Mouse (Mus musculus) erythroblast, embryonic 14.5 days (primary cell): ENCODE results near the gene Dctn1. TPM values are rescaled to one million over a fixed set of nuclear protein-coding genes. Genes with fewer than 3 reads are reported as not detected.

ENCODE experiments used
- H3K27me3 ChIP-seq: 2 replicates; pipeline ENCODE4 v1.6.1; 2012; ENCODE audit warnings: inconsistent platforms; ENCODE audit not compliant: control insufficient read depth
- H3K36me3 ChIP-seq: 2 replicates; pipeline ENCODE4 v1.6.1; 2012; ENCODE audit warnings: mild to moderate bottlenecking, inconsistent platforms; ENCODE audit not compliant: control insufficient read depth
- H3K4me1 ChIP-seq: 2 replicates; pipeline ENCODE4 v1.6.1; 2012; ENCODE audit warnings: inconsistent platforms; ENCODE audit not compliant: control insufficient read depth
- H3K4me3 ChIP-seq: replicated peaks from 2 replicates; pipeline ENCODE3; 2012; ENCODE audit warnings: moderate library complexity, mild to moderate bottlenecking, inconsistent platforms
- H3K9me3 ChIP-seq: 2 replicates; pipeline ENCODE4 v1.6.1; 2012; ENCODE audit warnings: low read length, inconsistent platforms, mixed read lengths; ENCODE audit not compliant: control insufficient read depth
- GATA1 ChIP-seq: IDR thresholded peaks from 2 replicates; pipeline ENCODE4 v1.6.1; 2012; ENCODE audit warnings: low read length, inconsistent platforms, mixed read lengths
- TAL1 ChIP-seq: IDR thresholded peaks from 3 replicates; pipeline ENCODE4 v1.6.1; 2012; ENCODE audit warnings: low read length, inconsistent platforms, mixed read lengths
- polyA plus RNA-seq: library from polyadenylated mRNA; stranded (reverse); fragments of >175 nt; gene quantifications from 2 replicates; pipeline ENCODE4 v1.2.3, GENCODE M21; 2012

The Dctn1 gene
- polyA plus RNA-seq, 1 experiment: 36.9 TPM

DNA sequence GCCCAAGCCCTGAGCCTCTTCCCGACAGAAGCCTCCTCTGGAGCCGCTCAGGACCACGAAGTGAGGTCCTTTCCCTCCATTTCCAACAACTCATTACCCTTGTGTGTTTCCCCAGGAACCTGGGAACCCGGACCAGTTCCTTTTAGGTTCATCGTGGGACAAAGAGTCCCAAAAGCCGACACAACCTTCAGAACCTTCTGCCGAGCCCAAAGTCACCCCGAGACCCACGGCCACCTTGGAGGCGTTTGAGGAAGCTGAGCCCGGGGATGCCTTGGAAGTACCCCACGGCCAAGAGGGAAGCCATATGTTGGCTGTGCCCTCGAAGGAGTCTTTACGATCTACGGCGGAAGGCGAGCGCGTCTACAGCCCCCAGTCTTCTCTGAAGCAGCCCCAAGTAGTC, 4.3 kb upstream of the Dctn1 start:
- peaks cover 55% of the 10 kb centered on the region for H3K27me3 ChIP-seq
- peaks cover 28% of the 10 kb centered on the region for H3K4me1 ChIP-seq
- TF ChIP-seq TAL1 (no peak), GATA1 (no peak)
- peaks cover 7% of the 10 kb centered on the region; the same call in 1 of the 2 replicates for H3K9me3 ChIP-seq
- H3K4me3 ChIP-seq: no peak overlapping the region
- no peaks in the 10 kb centered on the region for H3K36me3 ChIP-seq

DNA sequence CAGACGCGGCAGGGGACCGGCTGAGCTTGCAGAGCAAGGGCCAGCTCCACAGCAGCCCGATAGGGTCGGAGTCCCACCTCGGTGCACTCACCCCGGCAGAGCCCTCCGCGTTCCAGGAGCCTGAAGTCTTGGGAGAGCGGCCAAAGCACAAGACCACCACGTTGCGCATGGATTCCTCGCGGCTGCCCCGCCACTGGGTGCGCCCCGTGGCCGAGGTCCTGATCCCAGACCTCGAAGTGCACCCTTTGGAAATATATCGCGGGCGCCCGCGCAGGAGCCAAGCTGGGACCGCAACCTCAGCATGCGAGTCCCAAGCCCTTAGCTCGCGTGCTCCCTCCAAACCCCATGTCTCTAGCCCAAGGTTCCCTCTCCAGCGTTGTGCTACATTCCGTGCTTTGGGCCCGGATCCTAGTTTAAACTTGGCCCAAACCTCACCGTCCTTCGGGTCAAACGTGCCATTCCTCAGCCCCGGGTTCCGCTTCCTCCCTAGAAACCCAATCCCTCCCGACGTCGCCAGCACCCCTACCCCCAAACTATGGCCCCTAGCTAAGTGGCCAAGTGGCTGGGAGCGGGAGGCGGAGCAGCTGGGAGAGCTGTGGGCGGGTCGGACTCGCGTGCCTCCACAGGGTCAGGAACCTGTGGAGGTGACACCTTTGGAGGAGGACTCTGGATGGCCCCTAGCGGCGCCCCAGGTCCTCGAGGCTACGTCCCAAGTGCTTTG, 3.6 kb upstream of the Dctn1 start:
- Histone ChIP-seq H3K27me3 (peaks cover 50% of the 10 kb centered on the region), H3K4me3 (peak overlapping the region; percentile 39), H3K4me1 (peaks cover 30% of the 10 kb centered on the region), H3K9me3 (peaks cover 7% of the 10 kb centered on the region; the same call in 1 of the 2 replicates), H3K36me3 (no peaks in the 10 kb centered on the region)
- no peak for TF ChIP-seq GATA1
- no peak for TF ChIP-seq TAL1

DNA sequence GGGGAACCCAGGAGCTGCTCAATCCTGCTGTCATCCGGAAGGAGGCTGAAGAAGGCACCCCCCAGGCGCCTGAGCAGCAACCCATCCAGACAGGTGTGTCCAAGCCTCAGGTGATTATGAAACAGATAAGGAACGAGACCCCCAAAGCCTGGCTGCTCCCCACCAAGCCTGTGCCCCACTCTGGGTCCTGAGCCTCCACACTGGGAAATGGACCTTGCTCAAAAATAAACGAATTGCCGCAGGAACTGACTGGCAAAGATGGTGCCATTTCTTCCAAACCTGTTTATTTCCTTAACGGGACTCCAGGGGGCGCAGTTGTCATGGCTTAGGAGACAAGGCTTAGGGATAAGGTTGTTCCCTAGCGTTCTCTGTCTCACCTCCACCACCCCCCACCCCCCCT, 3.0 kb upstream of the Dctn1 start:
- TF ChIP-seq TAL1 (no peak), GATA1 (no peak)
- Histone ChIP-seq H3K4me3 (peak overlapping the region; percentile 39), H3K27me3 (peaks cover 50% of the 10 kb centered on the region), H3K36me3 (peaks cover under 1% of the 10 kb centered on the region; the same call in 1 of the 2 replicates), H3K4me1 (peaks cover 36% of the 10 kb centered on the region), H3K9me3 (peaks cover 7% of the 10 kb centered on the region; the same call in 1 of the 2 replicates)

DNA sequence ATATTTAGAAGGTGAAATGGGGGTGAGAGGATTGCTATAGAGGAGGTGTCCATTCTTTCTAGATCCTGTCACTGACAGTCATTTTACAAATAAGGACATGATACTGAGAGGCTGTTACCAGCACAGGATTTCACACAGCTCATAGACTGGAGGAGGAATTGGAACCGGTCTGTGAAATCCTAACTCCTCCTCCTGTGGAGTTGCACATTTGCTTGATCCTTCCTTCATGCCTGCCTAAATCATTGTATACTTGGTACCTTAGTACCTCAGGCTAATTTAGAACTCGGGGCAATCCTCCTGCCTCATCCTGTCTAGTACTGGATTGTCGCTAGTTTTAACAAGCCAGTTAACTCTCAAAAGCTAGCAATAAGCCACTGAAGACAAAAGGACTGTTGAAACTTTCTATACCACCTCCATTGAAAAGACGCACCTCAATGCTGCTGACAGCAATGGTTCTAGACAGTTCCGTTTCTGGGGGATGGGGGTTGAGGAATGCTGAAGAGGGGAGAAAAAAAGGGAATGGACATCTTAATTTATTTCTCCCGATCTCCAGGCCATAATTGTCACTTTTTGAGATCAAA, 604 bp upstream of the Dctn1 start:
- Histone ChIP-seq H3K4me1 (peaks cover 52% of the 10 kb centered on the region), H3K36me3 (peaks cover 11% of the 10 kb centered on the region), H3K27me3 (peaks cover 43% of the 10 kb centered on the region), H3K9me3 (peaks cover 7% of the 10 kb centered on the region; the same call in 1 of the 2 replicates), H3K4me3 (peak overlapping the region; percentile 78)
- no peak for TF ChIP-seq GATA1
- TF ChIP-seq TAL1: no peak

DNA sequence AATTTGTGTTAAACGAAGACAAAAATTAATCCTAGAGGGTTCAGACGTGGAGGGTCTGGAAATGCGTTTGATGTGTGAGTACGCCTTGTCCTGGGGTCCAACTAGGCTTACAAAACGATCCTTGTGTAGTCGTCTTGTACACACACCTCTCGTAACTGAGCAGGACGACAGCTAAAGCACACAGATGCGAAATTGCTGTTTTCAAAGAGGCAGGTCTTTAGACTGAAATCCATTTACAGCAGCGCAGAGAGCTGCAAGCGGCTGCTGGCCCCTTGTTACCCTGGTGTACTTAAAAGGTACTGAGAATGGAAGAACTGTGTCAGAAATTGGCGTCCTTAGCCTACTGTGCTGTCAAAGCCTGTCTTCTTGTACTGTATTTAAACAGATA, 517 bp downstream of the Dctn1 start:
- peak overlapping the region; percentile 78 for H3K4me3 ChIP-seq
- H3K36me3 ChIP-seq: peaks cover 13% of the 10 kb centered on the region
- peaks cover 52% of the 10 kb centered on the region for H3K4me1 ChIP-seq
- H3K27me3 ChIP-seq: peaks cover 32% of the 10 kb centered on the region
- TF ChIP-seq GATA1 (no peak), TAL1 (no peak)
- peaks cover 7% of the 10 kb centered on the region; the same call in 1 of the 2 replicates for H3K9me3 ChIP-seq

DNA sequence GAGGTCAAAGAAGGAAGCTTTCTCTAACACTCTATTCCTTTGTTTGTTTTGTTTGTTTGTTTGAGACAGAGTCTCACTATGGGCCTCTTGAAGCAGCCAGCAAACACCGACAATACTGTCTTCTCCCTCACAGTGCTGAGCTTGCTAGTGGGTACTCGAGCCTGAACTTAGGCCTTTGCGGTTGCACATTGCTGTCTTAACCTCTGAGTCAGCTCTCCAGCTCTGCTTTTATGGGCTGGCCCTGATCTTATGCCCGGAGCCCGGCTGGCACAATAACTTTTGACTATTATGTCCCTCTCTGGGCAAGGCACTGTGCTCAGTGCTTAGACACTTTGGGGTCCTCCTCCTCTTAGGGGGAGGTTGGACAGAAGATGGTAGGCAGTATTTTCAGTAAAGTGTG, 4.2 kb downstream of the Dctn1 start:
- Histone ChIP-seq H3K4me3 (no peak overlapping the region), H3K36me3 (peaks cover 16% of the 10 kb centered on the region)

DNA sequence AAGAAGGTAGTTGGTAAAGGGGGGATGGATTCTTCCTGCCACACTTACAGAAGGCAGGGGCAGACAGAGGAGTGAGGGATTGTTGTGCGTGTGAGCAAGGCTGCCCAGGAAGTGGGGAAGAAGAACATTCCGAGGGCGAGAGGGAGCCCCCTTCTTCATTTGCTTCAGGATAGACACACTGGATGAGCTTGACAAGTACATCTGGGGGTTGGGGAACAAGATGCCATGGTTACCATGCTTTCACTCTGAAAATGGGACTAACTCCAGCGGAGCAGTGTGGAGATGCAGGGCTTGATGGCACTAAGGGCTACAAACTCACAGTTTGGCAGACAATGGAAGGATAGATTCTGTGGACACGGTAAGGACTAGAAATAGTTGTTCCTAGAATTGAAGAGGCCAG, 5.3 kb downstream of the Dctn1 start:
- no peaks in the 10 kb centered on the region for H3K9me3 ChIP-seq
- peaks cover 20% of the 10 kb centered on the region for H3K36me3 ChIP-seq
- H3K27me3 ChIP-seq: no peaks in the 10 kb centered on the region
- no peak for TF ChIP-seq GATA1
- no peak for TF ChIP-seq TAL1
- H3K4me3 ChIP-seq: no peak overlapping the region
- H3K4me1 ChIP-seq: peaks cover 32% of the 10 kb centered on the region

More for the DNA sequence above, 4.2 kb downstream of the Dctn1 start:
- H3K4me1 ChIP-seq: peaks cover 35% of the 10 kb centered on the region
- no peaks in the 10 kb centered on the region for H3K9me3 ChIP-seq
- no peaks in the 10 kb centered on the region for H3K27me3 ChIP-seq
- TF ChIP-seq GATA1 (no peak), TAL1 (no peak)

DNA sequence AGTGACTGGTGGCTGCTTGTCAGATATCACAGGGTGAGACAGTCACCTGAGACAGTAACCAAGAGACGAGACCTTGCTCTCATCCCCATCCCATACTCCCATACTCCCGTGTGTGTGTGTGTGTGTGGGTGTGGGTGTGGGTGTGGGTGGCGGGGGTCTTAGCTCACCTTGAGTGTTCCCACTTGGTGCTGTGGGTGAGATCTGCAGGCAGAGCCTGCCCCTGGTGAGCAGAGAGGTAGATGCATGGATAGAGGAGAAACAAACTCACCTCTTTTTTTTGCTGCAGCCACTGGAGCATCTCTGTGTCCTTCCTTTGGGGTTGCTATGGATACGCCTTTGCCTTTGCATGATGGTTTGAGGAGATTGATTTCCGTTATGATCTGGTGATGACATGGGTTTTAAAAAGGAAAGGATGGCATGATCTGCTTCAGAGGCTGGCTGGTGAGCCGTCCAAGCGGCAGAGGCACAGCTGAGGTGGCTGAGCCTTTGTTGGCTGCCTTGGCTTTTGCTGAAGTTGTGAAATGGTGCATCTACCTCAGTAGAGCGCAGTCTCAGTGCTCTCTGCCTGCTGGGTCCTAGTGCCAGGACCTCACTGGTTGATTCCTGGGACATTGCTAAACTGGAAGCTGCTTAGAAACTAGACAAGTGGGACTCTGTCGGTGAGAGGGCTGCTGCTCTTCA, 6.7 kb downstream of the Dctn1 start:
- no peak for TF ChIP-seq TAL1
- TF ChIP-seq GATA1: no peak
- no peaks in the 10 kb centered on the region for H3K27me3 ChIP-seq
- H3K4me1 ChIP-seq: peaks cover 23% of the 10 kb centered on the region

DNA sequence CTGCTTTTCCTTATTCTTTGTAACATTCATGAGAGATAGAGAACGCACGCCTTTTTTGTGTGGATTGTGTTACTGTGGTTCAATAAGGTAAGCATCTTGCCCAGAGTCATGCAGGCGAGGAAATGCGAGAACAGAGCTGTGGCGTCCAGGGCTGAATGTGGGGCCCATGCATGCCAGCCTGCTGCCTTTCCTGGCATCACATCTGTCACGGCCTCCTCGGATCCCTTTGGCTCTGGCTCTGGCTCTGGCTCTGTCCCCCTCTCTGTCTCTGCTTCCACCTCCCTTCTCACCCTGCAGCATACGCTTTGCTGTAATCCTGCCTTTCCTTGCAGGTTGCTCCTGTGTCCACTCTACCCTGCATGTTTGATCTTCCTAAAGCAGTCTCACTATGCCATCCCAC, 10.3 kb downstream of the Dctn1 start:
- Histone ChIP-seq H3K4me1 (peaks cover 10% of the 10 kb centered on the region), H3K4me3 (no peak overlapping the region), H3K36me3 (peaks cover 20% of the 10 kb centered on the region), H3K27me3 (no peaks in the 10 kb centered on the region), H3K9me3 (no peaks in the 10 kb centered on the region)
- TF ChIP-seq TAL1: no peak
- TF ChIP-seq GATA1: no peak

More for the DNA sequence above, 6.7 kb downstream of the Dctn1 start:
- Histone ChIP-seq H3K9me3 (no peaks in the 10 kb centered on the region), H3K36me3 (peaks cover 23% of the 10 kb centered on the region), H3K4me3 (no peak overlapping the region)
